Mouse (Mus musculus) spleen, postnatal 0 days (tissue): ENCODE data around the gene Npffr2. TPM values are rescaled to one million over a fixed set of nuclear protein-coding genes. Genes with fewer than 3 reads are reported as not detected.

Experiments used
- polyA plus RNA-seq: library from polyadenylated mRNA; unstranded; fragments of >200 nt; fragmentation: Nextera tagmentation; extraction: Ambion mirVana; gene quantifications from 2 replicates; pipeline ENCODE4 v1.2.1, GENCODE M21; 2015

The Npffr2 gene
- not detected in 2 replicates for polyA plus RNA-seq

DNA sequence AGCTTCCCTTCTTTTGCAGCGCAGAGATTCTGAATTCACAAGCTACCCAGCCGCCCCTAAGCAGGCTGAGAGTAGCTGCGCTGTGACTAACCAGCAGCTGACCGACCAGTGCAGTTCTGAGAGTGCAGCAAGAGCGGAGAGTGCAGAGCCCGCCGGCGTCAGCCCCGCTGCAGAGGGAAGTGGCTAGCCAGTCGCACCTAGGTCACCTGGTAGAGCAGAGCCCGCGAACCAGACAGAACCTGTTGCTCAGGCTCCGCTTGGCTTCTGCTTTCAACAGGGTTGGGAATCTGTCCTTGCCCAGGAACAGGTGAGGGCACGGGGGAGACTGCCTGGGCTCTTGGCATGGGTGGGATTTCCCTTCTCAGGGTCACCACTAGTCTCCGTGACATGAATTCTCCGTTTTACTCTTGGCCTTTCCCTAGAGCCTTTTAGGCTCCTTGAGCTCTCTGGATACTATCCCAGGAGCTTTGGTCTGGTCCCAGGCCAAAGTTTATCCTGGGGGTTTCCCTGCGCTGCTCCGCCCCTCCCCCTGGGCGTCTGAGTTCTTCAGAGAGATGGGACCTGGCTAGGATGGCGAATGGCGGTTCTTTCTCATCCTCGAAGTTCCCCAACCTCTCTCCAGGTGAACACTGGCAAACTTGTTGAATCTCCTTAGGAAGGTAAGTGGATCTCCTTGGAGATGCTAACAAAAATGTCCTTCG is at the start of gene Npffr2:
Gene Npffr2, plus strand, starts transcription at position 552 of the 701 bp plus-strand sequence.

Other genes starting within 250 kb of the Npffr2 start
- 0.57 and 1.9 TPM in 2 replicates for gene Gc, start 69.5 kb upstream of the Npffr2 start, polyA plus RNA-seq